Mouse (Mus musculus) gastrocnemius, adult 2 months (tissue): ENCODE data around the gene Tgm5. TPM values are rescaled to one million over a fixed set of nuclear protein-coding genes. Genes with fewer than 3 reads are reported as not detected.
"Not testable (repeated sequence)": the region's sequence is repeated elsewhere in the genome, so short reads cannot be mapped to it uniquely, and the experiment has no call there.

Source experiments
- DNase-seq: peaks from one replicate; pipeline ENCODE4 v3.0.0; 2022
- H3K27ac ChIP-seq: fragments of 200-600 bp; 2 replicates; pipeline ENCODE4 v1.8.1; 2022; ENCODE audit warnings: mild to moderate bottlenecking
- H3K4me3 ChIP-seq: fragments of 200-600 bp; 2 replicates; pipeline ENCODE4 v1.8.1; 2022; ENCODE audit warnings: mild to moderate bottlenecking, moderate library complexity
- CTCF ChIP-seq: fragments of 200-600 bp; IDR thresholded peaks from 2 replicates; pipeline ENCODE4 v1.8.1; 2022; ENCODE audit warnings: antibody characterized with exemption, mild to moderate bottlenecking, moderate library complexity
- intact Hi-C: fragments of 180-260 bp; cut with DNase I; formaldehyde crosslinking; loops from one replicate; pipeline ENCODE4 v1.15.1; 2025
- total RNA-seq, 2 experiments: library from RNA; stranded (reverse); gene quantifications; 2 replicates each; pipeline ENCODE4 v1.2.3; 2021

Gene Tgm5
- total RNA-seq, 2 experiments from 2014 or later: 0.11 TPM; not detected in 1

DNA sequence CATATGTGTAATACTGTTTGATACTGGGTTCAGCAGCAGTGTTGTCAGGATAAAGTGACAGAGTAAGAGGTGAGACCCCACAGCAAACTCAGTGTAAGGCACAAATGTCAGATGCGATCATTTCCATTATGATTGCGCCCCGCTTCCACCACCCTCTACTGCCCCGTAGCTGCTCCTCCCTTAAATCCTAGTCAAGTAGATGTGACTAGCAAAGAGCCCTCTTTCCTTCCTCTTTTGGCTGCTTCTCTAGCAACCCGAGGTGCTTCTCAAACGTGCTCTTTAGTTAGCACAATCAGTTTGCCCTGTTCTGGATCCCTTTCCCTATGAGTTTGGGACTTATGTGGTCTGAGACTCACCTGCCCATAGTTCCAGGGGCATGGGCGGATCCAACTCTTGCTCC, 10.9 kb downstream of the Tgm5 start:
- intact Hi-C loops: no loop called here
- H3K4me3 ChIP-seq: no peak overlapping the region
- TF ChIP-seq CTCF: no peak
- no peak for DNase-seq
- H3K27ac ChIP-seq: no peak overlapping the region

DNA sequence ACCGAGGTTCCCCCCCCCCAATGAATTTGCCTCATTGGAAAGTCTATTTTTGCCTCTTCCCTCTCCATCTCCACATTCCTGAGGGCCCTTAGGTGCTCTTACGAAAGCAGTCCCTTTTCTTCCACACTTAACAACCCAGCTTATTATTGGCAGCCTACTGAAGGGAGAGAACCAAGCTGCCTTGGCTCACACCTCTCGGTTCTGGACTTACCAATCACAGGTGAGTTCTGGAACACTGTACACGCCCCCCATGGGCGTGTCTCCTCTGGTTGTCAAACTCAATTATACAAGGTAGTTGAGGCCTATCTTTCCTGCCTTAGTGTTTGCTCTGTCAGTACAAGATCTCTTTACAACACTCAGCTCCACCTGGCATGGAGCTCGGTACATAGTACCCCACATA, 13.8 kb downstream of the Tgm5 start:
- DNase-seq: no peak
- H3K27ac ChIP-seq: no peak overlapping the region
- no peak overlapping the region for H3K4me3 ChIP-seq
- no peak for TF ChIP-seq CTCF
- intact Hi-C loops: no loop called here

GRCm38 (mm10) chr2:121069506-121069905, 16.1 kb downstream of the Tgm5 start:
- intact Hi-C loops: no loop called here
- no peak for TF ChIP-seq CTCF
- no peak overlapping the region for H3K27ac ChIP-seq
- DNase-seq: no peak
- no peak overlapping the region for H3K4me3 ChIP-seq

- DNase-seq: no peak
- no peak for TF ChIP-seq CTCF
- intact Hi-C loops: no loop called here
- Histone ChIP-seq H3K27ac (no peak overlapping the region), H3K4me3 (no peak overlapping the region)
These were observed 18.5 kb downstream of the Tgm5 start for GRCm38 (mm10) chr2:121067116-121067515.

GRCm38 (mm10) chr2:121061315-121061714, 24.3 kb downstream of the Tgm5 start:
- no peak for TF ChIP-seq CTCF
- no peak overlapping the region for H3K4me3 ChIP-seq
- intact Hi-C loops: no loop called here
- no peak for DNase-seq
- no peak overlapping the region for H3K27ac ChIP-seq

GRCm38 (mm10) chr2:121057997-121058396, 27.6 kb downstream of the Tgm5 start:
- H3K27ac ChIP-seq: no peak overlapping the region
- no peak for TF ChIP-seq CTCF
- intact Hi-C loops: no loop called here
- DNase-seq: no peak
- H3K4me3 ChIP-seq: no peak overlapping the region

DNA sequence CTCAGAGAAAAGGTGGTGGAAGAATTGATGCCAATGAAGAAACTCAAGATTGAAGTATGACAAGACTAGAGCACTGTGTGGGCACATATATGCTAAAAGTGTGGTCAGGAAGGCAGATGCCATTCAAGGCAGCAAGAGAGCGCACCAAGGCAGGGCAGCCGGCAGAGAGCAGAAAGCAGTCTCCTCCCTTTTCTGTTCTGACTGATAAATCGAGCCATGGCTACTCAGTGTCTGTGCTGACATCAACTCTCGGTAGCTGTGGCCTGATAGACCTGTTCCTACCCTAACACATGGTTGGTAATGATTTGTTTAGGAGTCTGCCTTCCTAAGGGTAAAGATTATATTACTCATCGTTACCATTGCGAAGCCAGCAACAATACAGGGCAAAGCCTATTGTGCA, 29.7 kb downstream of the Tgm5 start:
- TF ChIP-seq CTCF: no peak
- no peak overlapping the region for H3K4me3 ChIP-seq
- H3K27ac ChIP-seq: no peak overlapping the region
- intact Hi-C loops: no loop called here
- no peak for DNase-seq

GRCm38 (mm10) chr2:121054060-121054459, 31.6 kb downstream of the Tgm5 start:
- no peak for DNase-seq
- no peak overlapping the region for H3K4me3 ChIP-seq
- intact Hi-C loops: no loop called here
- no peak for TF ChIP-seq CTCF
- no peak overlapping the region for H3K27ac ChIP-seq

DNA sequence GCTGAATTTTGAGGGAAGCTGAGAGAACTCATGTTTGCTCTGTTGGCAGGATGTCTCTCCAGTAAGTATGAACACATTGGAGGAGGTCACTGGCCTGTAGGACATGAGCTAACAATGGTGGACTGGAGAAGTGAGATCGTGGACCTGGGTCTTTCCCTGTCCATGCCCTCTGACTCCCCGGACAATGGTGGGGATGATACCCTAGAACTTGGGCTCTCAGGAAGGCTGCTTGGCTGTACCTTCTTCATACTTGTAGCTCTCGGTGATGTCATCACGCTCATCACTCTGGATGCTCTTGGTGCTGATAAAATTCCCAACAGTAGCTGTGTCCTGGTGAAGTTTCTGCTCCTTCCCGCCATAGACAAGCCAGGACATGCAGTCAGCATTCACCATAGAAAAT, 33.5 kb downstream of the Tgm5 start:
- Histone ChIP-seq H3K27ac (no peak overlapping the region), H3K4me3 (no peak overlapping the region)
- DNase-seq: no peak
- TF ChIP-seq CTCF: no peak
- intact Hi-C loops: no loop called here

GRCm38 (mm10) chr2:121045653-121046052, 40.0 kb downstream of the Tgm5 start:
- TF ChIP-seq CTCF: no peak
- no peak overlapping the region for H3K4me3 ChIP-seq
- intact Hi-C loops: no loop called here

GRCm38 (mm10) chr2:121041098-121041497, 44.5 kb downstream of the Tgm5 start:
- no peak for DNase-seq
- intact Hi-C loops: loop anchor here (5.0 kb wide), 1 partner anchor 61 kb away; no protein-coding TSS in a partner anchor
- peak; percentile 61 for TF ChIP-seq CTCF
- no peak overlapping the region for H3K4me3 ChIP-seq
- H3K27ac ChIP-seq: no peak overlapping the region

More at GRCm38 (mm10) chr2:121045653-121046052, 40.0 kb downstream of the Tgm5 start:
- DNase-seq: no peak
- no peak overlapping the region for H3K27ac ChIP-seq

DNA sequence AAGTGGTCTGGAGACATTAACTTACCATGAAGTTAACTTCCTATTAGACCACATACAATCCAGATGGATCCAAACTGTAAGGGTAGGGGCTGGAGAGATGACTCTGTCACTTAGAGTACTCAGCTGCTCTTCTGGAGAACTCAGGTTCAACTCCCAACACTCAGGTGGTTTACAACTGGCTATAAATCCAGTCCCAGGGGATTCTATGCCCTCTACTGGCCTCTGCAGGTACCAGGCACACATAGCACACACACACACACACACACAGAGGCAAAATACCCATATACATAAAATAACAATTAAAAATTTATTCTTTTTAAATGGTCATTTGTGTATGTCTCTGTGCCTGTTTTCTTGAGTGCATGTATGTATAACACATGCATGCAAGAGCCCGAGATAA, 46.3 kb downstream of the Tgm5 start:
- H3K4me3 ChIP-seq: no peak overlapping the region
- TF ChIP-seq CTCF: no peak
- DNase-seq: no peak
- intact Hi-C loops: no loop called here
- no peak overlapping the region for H3K27ac ChIP-seq

DNA sequence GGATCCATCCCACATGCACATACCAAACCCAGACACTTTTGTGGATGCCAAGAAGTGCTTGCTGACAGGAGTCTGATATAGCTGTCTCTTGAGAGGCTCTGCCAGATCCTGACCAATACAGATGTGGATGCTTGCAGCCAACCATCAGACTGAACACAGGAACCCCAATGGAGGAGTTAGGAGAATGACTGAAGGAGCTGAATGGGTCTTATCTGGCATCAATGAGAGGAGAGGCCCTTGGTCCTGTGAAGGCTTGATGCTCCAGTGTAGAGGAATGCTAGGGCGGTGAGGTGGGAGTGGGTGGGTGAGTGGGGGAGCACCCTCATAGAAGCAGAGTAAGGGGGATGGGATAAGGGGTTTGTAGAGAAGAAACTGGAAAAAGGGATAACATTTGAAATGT, 46.8 kb downstream of the Tgm5 start:
- H3K4me3 ChIP-seq, DNase-seq, H3K27ac ChIP-seq, intact Hi-C loops: not testable (repeated sequence)

- TF ChIP-seq CTCF: no peak
- intact Hi-C loops: no loop called here
- Histone ChIP-seq H3K4me3 (no peak within 1 kb of the TSS), H3K27ac (no peak within 1 kb of the TSS)
- no peak for DNase-seq
These were observed 48.8 kb downstream of the Tgm5 start, which contains the start of gene Epb42 for GRCm38 (mm10) chr2:121036733-121037341. Gene Epb42 (minus strand): TSS chr2:121037072.

DNA sequence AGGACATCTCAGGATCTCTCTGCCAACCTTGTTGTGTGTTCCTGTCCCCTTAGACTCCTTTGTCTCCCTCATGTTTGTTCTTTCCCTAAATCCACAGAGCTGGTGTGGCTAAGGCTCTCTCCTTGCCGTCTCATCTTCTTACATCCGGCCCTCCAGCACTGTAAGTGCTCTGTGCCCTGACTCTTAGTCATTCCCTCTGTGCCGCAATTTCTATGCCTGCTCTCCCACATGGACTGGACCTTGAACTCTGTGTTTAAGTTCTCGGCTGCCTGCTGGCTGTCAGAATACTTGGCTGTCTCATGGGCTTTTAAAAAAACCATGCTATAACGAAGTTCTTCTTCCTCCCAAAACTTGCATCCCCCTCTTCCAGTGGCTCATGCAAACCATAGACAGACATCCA, 62.7 kb downstream of the Tgm5 start:
- DNase-seq: no peak
- intact Hi-C loops: no loop called here
- H3K27ac ChIP-seq: no peak overlapping the region
- TF ChIP-seq CTCF: no peak
- no peak overlapping the region for H3K4me3 ChIP-seq
